Mouse (Mus musculus): ENCODE results near the gene Pbx3.

GRCm38 (mm10) chr2:34127871-34128270 is 245.1 kb downstream of the Pbx3 start:
- TF ChIP-seq CTCF (IDR thresholded peaks at IDR 0.05; ENCODE audit: extremely low read depth, insufficient read depth, low read length), result no peak
- TF ChIP-seq POLR2A (IDR thresholded peaks at IDR 0.05; ENCODE audit: extremely low read depth, insufficient read depth, low read length), result no peak
